Mouse (Mus musculus) kidney, postnatal 0 days (tissue): ENCODE measurements around the gene Cnot4. TPM values are rescaled to one million over a fixed set of nuclear protein-coding genes. Genes with fewer than 3 reads are reported as not detected.

ENCODE experiments used
- ATAC-seq: fragments of 200-750 bp; cut with Nextera tagmentation; replicated peaks from 2 replicates; pipeline ENCODE4 v1.8.0; 2017; ENCODE audit warnings: low read depth, moderate number of reproducible peaks, moderate TSS enrichment, moderate library complexity; ENCODE audit not compliant: low FRiP score
- DNase-seq: peaks from one replicate; pipeline ENCODE4 v3.0.0-alpha.2; 2016; ENCODE audit warnings: low spot score
- H3K27ac ChIP-seq: fragments of 300-500 bp; sonication (generic); 2 replicates; pipeline ENCODE4 v1.5.1; 2014; ENCODE audit warnings: mild to moderate bottlenecking
- H3K27me3 ChIP-seq: fragments of 300-500 bp; sonication (generic); 2 replicates; pipeline ENCODE4 v1.6.1; 2014; ENCODE audit warnings: low read length, mixed read lengths; ENCODE audit not compliant: insufficient read depth
- H3K36me3 ChIP-seq: fragments of 300-500 bp; sonication (generic); 2 replicates; pipeline ENCODE4 v1.6.1; 2014; ENCODE audit warnings: low read length, mixed read lengths; ENCODE audit not compliant: insufficient read depth
- H3K4me1 ChIP-seq: fragments of 300-500 bp; sonication (generic); replicated peaks from 2 replicates; pipeline ENCODE4 v1.6.1; 2014; ENCODE audit warnings: antibody characterized with exemption, low read length, mixed read lengths; ENCODE audit not compliant: insufficient read depth
- H3K4me2 ChIP-seq: fragments of 300-500 bp; sonication (generic); 2 replicates; pipeline ENCODE4 v1.6.1; 2014; ENCODE audit warnings: mild to moderate bottlenecking, low read length, moderate library complexity, mixed read lengths
- H3K4me3 ChIP-seq: fragments of 300-500 bp; sonication (generic); replicated peaks from 2 replicates; pipeline ENCODE4 v1.5.1; 2014; ENCODE audit warnings: low read depth, low read length
- H3K9ac ChIP-seq: fragments of 300-500 bp; sonication (generic); 2 replicates; pipeline ENCODE4 v1.6.1; 2014; ENCODE audit warnings: low read depth, low read length
- H3K9me3 ChIP-seq: fragments of 300-500 bp; sonication (generic); replicated peaks from 2 replicates; pipeline ENCODE4 v1.6.1; 2016; ENCODE audit warnings: low read length, inconsistent platforms, mixed read lengths
- CTCF ChIP-seq: IDR thresholded peaks from 2 replicates; pipeline ENCODE4 v1.5.1; 2016; ENCODE audit warnings: antibody characterized with exemption, low read depth, mild to moderate bottlenecking, moderate library complexity
- WGBS: fragments of 180-500 bp; shearing (Covaris S2); extraction: QIAGEN DNeasy Blood & Tissue Kit; methylation state at CpG from one replicate; pipeline ENCODE4 v1.1.7; 2014; 5-methylcytosine and 5-hydroxymethylcytosine counted together
- polyA plus RNA-seq: library from polyadenylated mRNA; unstranded; fragments of >200 nt; fragmentation: Nextera tagmentation; extraction: Ambion mirVana; gene quantifications from 2 replicates; pipeline ENCODE4 v1.2.1, GENCODE M21; 2015

Gene Cnot4
- polyA plus RNA-seq, 1 experiment from 2014 or later: 23.5 TPM

- H3K27ac ChIP-seq: no peak overlapping the region
- H3K9me3 ChIP-seq: no peaks in the 10 kb centered on the region
- H3K4me1 ChIP-seq: no peaks in the 10 kb centered on the region
- no peak overlapping the region for H3K4me2 ChIP-seq
- DNase-seq (no peak), ATAC-seq (peak; percentile 69)
- no peaks in the 10 kb centered on the region for H3K36me3 ChIP-seq
- H3K9ac ChIP-seq: no peak overlapping the region
- H3K27me3 ChIP-seq: no peaks in the 10 kb centered on the region
- 77% methylated on average over 4 of the region's 4 CpGs for WGBS
- no peak for TF ChIP-seq CTCF
- H3K4me3 ChIP-seq: no peak overlapping the region
Observed at GRCm38 (mm10) chr6:35169250-35169649, 35.7 kb upstream of the Cnot4 start.

GRCm38 (mm10) chr6:35154540-35154939 is 21.0 kb upstream of the Cnot4 start:
- Histone ChIP-seq H3K9ac (no peak overlapping the region), H3K27ac (no peak overlapping the region), H3K4me1 (no peaks in the 10 kb centered on the region), H3K9me3 (no peaks in the 10 kb centered on the region), H3K27me3 (no peaks in the 10 kb centered on the region), H3K4me3 (no peak overlapping the region), H3K4me2 (no peak overlapping the region), H3K36me3 (no peaks in the 10 kb centered on the region)
- ATAC-seq (no peak), DNase-seq (no peak)
- no peak for TF ChIP-seq CTCF

- Histone ChIP-seq H3K4me2 (no peak overlapping the region), H3K27me3 (no peaks in the 10 kb centered on the region), H3K9ac (no peak overlapping the region), H3K36me3 (no peaks in the 10 kb centered on the region), H3K4me1 (no peaks in the 10 kb centered on the region), H3K4me3 (no peak overlapping the region), H3K27ac (no peak overlapping the region), H3K9me3 (no peaks in the 10 kb centered on the region)
- WGBS: 86% methylated on average over 3 of the region's 3 CpGs
- TF ChIP-seq CTCF: no peak
- no peak for ATAC-seq
- no peak for DNase-seq
Observed at GRCm38 (mm10) chr6:35147726-35148422, 14.3 kb upstream of the Cnot4 start.

GRCm38 (mm10) chr6:35145569-35145968 is 12.0 kb upstream of the Cnot4 start:
- no peaks in the 10 kb centered on the region for H3K4me1 ChIP-seq
- H3K27me3 ChIP-seq: no peaks in the 10 kb centered on the region
- 88% methylated on average over 2 of the region's 2 CpGs for WGBS
- H3K9ac ChIP-seq: no peak overlapping the region
- no peak for TF ChIP-seq CTCF
- no peak overlapping the region for H3K4me3 ChIP-seq
- H3K4me2 ChIP-seq: no peak overlapping the region
- H3K36me3 ChIP-seq: no peaks in the 10 kb centered on the region
- H3K9me3 ChIP-seq: no peaks in the 10 kb centered on the region
- H3K27ac ChIP-seq: no peak overlapping the region
- ATAC-seq (no peak), DNase-seq (no peak)

GRCm38 (mm10) chr6:35140351-35140750 is 6.8 kb upstream of the Cnot4 start:
- H3K27ac ChIP-seq: no peak overlapping the region
- WGBS: 97% methylated on average over 1 of the region's 1 CpGs
- no peak for TF ChIP-seq CTCF

GRCm38 (mm10) chr6:35134844-35135243 is 1.3 kb upstream of the Cnot4 start:
- Histone ChIP-seq H3K4me1 (no peaks in the 10 kb centered on the region; the same call in 1 of the 2 replicates), H3K4me2 (peak overlapping the region; percentile 88), H3K9me3 (no peaks in the 10 kb centered on the region), H3K27ac (no peak overlapping the region), H3K36me3 (no peaks in the 10 kb centered on the region), H3K27me3 (no peaks in the 10 kb centered on the region), H3K4me3 (no peak overlapping the region), H3K9ac (no peak overlapping the region)
- no peak for DNase-seq
- no peak for ATAC-seq
- TF ChIP-seq CTCF: no peak
- WGBS: 49% methylated on average over 2 of the region's 2 CpGs

More at GRCm38 (mm10) chr6:35140351-35140750, 6.8 kb upstream of the Cnot4 start:
- DNase-seq: no peak
- Histone ChIP-seq H3K4me3 (no peak overlapping the region), H3K4me1 (no peaks in the 10 kb centered on the region), H3K9ac (no peak overlapping the region), H3K36me3 (no peaks in the 10 kb centered on the region), H3K4me2 (no peak overlapping the region), H3K27me3 (no peaks in the 10 kb centered on the region), H3K9me3 (no peaks in the 10 kb centered on the region)
- no peak for ATAC-seq

- Histone ChIP-seq H3K27ac (peak overlapping the region; percentile 94), H3K36me3 (no peaks in the 10 kb centered on the region), H3K9me3 (no peaks in the 10 kb centered on the region), H3K4me1 (no peaks in the 10 kb centered on the region; the same call in 1 of the 2 replicates), H3K9ac (peak overlapping the region; percentile 88), H3K4me3 (peak overlapping the region; percentile 78), H3K27me3 (no peaks in the 10 kb centered on the region), H3K4me2 (peak overlapping the region; percentile 99)
- no peak for TF ChIP-seq CTCF
- DNase-seq (no peak), ATAC-seq (peak; percentile 91)
- under 1% methylated on average over 21 of the region's 25 CpGs for WGBS
Observed at GRCm38 (mm10) chr6:35133246-35133578, 312 bp downstream of the Cnot4 start.
